Mouse (Mus musculus): ENCODE measurements at regions not wholly inside any gene's neighbourhood (a gene's known extent, or its start where the extent isn't known, plus 50 kb on each side); places are given as distances from the start of the nearest gene placed in this dataset.

- TF ChIP-seq CTCF (IDR thresholded peaks at IDR 0.05; ENCODE audit: insufficient read depth, low read depth, low read length) (no peak), POLR2A (IDR thresholded peaks at IDR 0.05; ENCODE audit: insufficient read depth, low read depth, low read length) (no peak)
Measured at GRCm38 (mm10) chr17:83136267-83136666, 78.8 kb upstream of the Pkdcc start.

Data from olfactory bulb, adult 2 months (tissue).